Mouse (Mus musculus) forebrain, embryonic 10.5 days (tissue): ENCODE data around the gene Atf3. TPM values are rescaled to one million over a fixed set of nuclear protein-coding genes. Genes with fewer than 3 reads are reported as not detected.

ENCODE experiments used
- DNase-seq: peaks from one replicate; pipeline ENCODE4 v3.0.0-alpha.2; 2017; ENCODE audit warnings: low spot score; ENCODE audit errors: extremely low spot score
- H3K27ac ChIP-seq: fragments of 300-500 bp; sonication (generic); 2 replicates; pipeline ENCODE4 v1.5.1; 2016; ENCODE audit warnings: mild to moderate bottlenecking
- H3K27me3 ChIP-seq: fragments of 300-500 bp; sonication (generic); 2 replicates; pipeline ENCODE4 v1.6.1; 2016; ENCODE audit warnings: mild to moderate bottlenecking; ENCODE audit not compliant: poor library complexity, severe bottlenecking
- H3K36me3 ChIP-seq: fragments of 300-500 bp; sonication (generic); replicated peaks from 2 replicates; pipeline ENCODE4 v1.6.1; 2016; ENCODE audit warnings: mild to moderate bottlenecking, moderate library complexity
- H3K4me1 ChIP-seq: fragments of 300-500 bp; sonication (generic); 2 replicates; pipeline ENCODE4 v1.6.1; 2016
- H3K4me3 ChIP-seq: fragments of 300-500 bp; sonication (generic); 2 replicates; pipeline ENCODE4 v1.5.1; 2016; ENCODE audit warnings: mild to moderate bottlenecking, moderate library complexity
- H3K9me3 ChIP-seq: fragments of 300-500 bp; sonication (generic); 2 replicates; pipeline ENCODE4 v1.6.1; 2016; ENCODE audit warnings: mild to moderate bottlenecking, moderate library complexity
- WGBS: fragments of 180-500 bp; shearing (Covaris S2); methylation state at CpG from one replicate; pipeline ENCODE4 v1.1.7; 2016; 5-methylcytosine and 5-hydroxymethylcytosine counted together
- polyA plus RNA-seq: library from polyadenylated mRNA; unstranded; fragments of >200 nt; fragmentation: Nextera tagmentation; extraction: Ambion mirVana; gene quantifications from 2 replicates; pipeline ENCODE4 v1.2.1, GENCODE M21; 2016

Gene Atf3
- polyA plus RNA-seq, 1 experiment from 2014 or later, result 2.9 TPM

GRCm38 (mm10) chr1:191224981-191225703 is 7.3 kb upstream of the Atf3 start:
- peak overlapping the region; percentile 84 for H3K4me3 ChIP-seq
- no peaks in the 10 kb centered on the region for H3K27me3 ChIP-seq
- peaks cover 21% of the 10 kb centered on the region for H3K4me1 ChIP-seq
- H3K9me3 ChIP-seq, result no peaks in the 10 kb centered on the region
- WGBS, result 59% methylated on average over 9 of the region's 9 CpGs
- peak overlapping the region; percentile 90 for H3K27ac ChIP-seq
- H3K36me3 ChIP-seq, result no peaks in the 10 kb centered on the region
- DNase-seq, result no peak

DNA sequence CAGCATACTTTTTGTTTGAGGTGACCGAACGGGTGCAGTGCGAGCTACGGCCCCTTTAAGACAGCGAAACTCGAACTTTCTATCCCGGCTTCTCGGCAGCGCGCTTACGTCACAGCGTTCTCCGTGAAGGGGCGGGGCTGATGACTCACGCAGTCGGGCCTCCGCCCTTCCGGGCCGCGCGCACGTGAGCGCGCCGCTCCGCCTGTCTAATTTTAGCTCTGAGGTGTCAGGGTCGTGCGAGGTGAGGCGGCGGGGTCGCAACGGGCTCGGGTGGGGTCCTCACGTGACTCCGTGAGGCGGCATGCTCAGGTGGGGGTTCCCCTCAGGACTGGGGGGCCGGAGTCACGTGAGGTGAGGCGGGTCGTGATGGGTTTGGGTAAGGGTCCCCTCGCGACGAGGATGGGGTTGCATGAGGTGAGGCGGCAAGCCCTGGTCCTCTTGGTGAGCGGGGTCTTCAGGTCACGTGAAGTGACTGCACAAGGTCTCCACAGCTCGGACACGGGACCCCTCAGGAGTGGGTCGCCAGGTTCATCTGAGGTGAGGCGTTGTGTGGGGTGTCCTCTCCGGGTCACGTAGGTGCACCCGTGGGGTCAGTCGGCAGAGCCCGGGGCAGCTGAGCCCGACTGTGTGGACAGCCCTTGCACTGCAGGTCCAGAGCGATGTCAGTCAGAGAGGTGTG is 6.6 kb upstream of the Atf3 start:
- 3% methylated on average over 57 of the region's 57 CpGs for WGBS

GRCm38 (mm10) chr1:191223930-191224301 is 6.1 kb upstream of the Atf3 start:
- Histone ChIP-seq H3K27ac (peak overlapping the region; percentile 90), H3K27me3 (no peaks in the 10 kb centered on the region), H3K4me1 (peaks cover 21% of the 10 kb centered on the region), H3K36me3 (no peaks in the 10 kb centered on the region), H3K4me3 (peak overlapping the region; percentile 84), H3K9me3 (no peaks in the 10 kb centered on the region)
- WGBS, result 57% methylated on average over 10 of the region's 10 CpGs
- no peak for DNase-seq

More for the DNA sequence above, 6.6 kb upstream of the Atf3 start:
- peak overlapping the region; percentile 84 for H3K4me3 ChIP-seq
- no peaks in the 10 kb centered on the region for H3K36me3 ChIP-seq
- H3K27ac ChIP-seq, result peak overlapping the region; percentile 90
- peak; percentile 92 for DNase-seq
- H3K4me1 ChIP-seq, result peaks cover 21% of the 10 kb centered on the region
- no peaks in the 10 kb centered on the region for H3K27me3 ChIP-seq
- H3K9me3 ChIP-seq, result no peaks in the 10 kb centered on the region

DNA sequence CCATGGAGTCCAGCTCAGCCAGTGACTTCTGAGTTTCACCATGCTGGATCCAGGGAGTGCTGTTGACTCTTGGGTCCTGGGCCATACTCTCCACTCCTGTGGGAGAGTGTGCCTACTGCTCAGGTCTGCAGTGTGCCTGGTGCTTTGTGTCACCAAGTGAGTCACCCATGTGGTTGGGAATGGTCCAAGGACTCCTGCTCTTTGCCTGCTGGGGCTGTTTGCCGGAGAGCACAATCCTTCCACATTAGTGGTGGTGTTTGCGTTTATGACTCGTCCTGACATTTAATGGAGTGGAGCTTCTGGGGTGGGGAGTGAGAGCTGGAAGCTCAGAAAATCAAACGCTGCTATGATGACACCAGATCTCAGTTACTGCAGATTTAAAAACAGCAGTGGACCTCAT is 4.2 kb upstream of the Atf3 start:
- H3K27ac ChIP-seq, result no peak overlapping the region
- no peak for DNase-seq
- WGBS, result 87% methylated on average over 4 of the region's 4 CpGs
- no peaks in the 10 kb centered on the region for H3K36me3 ChIP-seq
- H3K9me3 ChIP-seq, result no peaks in the 10 kb centered on the region
- no peak overlapping the region for H3K4me3 ChIP-seq
- 0 out of 2 replicates have a peak, but pooled peaks cover 8% of the 10 kb centered on the region for H3K27me3 ChIP-seq
- H3K4me1 ChIP-seq, result peaks cover 21% of the 10 kb centered on the region

GRCm38 (mm10) chr1:191220588-191220987 is 2.7 kb upstream of the Atf3 start:
- no peaks in the 10 kb centered on the region for H3K9me3 ChIP-seq
- H3K36me3 ChIP-seq, result no peaks in the 10 kb centered on the region
- peaks cover 31% of the 10 kb centered on the region for H3K4me1 ChIP-seq
- no peak overlapping the region for H3K27ac ChIP-seq
- no peak for DNase-seq
- WGBS, result 83% methylated on average over 8 of the region's 8 CpGs
- peaks cover 16% of the 10 kb centered on the region; the same call in 1 of the 2 replicates for H3K27me3 ChIP-seq
- no peak overlapping the region for H3K4me3 ChIP-seq

- Histone ChIP-seq H3K36me3 (no peaks in the 10 kb centered on the region), H3K27ac (no peak overlapping the region), H3K9me3 (no peaks in the 10 kb centered on the region), H3K4me3 (no peak overlapping the region), H3K4me1 (peaks cover 23% of the 10 kb centered on the region), H3K27me3 (peaks cover 16% of the 10 kb centered on the region; the same call in 1 of the 2 replicates)
- no peak for DNase-seq
- 75% methylated on average over 1 of the region's 1 CpGs for WGBS
Observed at GRCm38 (mm10) chr1:191219748-191220147, 1.9 kb upstream of the Atf3 start.

DNA sequence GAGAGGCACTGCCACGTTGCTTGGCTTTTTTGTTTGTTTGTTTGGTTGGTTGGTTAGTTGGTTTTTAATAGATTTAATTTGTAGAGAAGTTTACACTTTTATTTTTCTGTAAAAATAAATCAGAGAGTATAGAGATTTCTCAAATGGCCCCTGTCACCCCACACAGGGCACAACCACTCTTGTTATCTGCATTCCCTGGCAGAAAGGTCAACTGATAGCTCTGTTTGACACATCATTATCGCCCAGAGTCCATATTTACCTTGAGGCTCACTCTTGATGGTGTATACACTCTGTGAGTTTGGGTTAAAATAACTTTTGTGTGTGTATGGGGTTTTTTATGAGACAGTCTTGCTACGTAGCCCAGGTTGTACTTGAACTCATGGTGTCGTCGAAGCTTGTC is 744 bp upstream of the Atf3 start:
- H3K36me3 ChIP-seq, result no peaks in the 10 kb centered on the region
- H3K9me3 ChIP-seq, result no peaks in the 10 kb centered on the region
- H3K4me1 ChIP-seq, result peaks cover 12% of the 10 kb centered on the region
- H3K27me3 ChIP-seq, result peaks cover 16% of the 10 kb centered on the region; the same call in 1 of the 2 replicates
- 84% methylated on average over 5 of the region's 5 CpGs for WGBS
- no peak overlapping the region for H3K27ac ChIP-seq
- no peak overlapping the region for H3K4me3 ChIP-seq
- no peak for DNase-seq

DNA sequence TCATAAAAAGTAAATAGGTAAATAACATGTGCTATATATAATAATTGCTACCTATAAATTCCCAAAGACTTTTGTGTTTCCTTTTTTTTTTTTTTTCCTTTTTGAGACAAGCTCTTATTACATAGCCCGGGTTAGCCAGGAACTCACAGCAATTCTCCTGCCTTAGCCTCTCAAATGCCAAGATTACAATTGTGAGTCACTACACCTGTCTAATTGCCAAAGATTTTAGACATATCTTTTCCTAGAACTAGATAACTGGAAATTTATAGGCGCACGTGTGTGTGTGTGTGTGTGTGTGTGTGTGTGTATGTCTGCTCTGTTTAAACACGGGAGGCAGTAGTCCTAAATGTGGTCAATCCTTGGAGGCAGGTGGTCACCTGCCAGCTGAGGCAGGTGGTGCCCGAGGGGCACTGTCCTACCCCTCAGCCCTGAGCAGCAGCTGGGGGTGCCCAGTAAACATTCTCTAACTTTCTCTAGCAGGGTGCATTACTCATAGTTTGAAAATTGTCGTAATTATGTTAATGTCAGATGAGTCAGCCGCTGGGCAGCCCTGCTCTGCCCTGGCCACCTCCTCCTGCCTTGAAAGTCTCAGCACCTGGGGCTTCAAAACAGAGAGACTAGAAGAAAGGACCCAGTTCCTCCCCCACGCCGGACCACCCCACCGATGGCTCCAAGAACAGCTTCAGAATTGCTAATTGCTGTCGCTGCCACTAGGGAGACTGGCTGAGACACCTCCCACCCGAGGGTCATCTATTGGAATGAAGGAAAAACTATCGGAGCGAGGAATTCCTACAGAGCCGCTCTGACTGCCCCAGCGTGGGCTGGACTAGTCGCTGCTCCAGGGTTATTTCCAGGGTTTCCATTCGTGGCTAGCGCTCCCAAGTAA is 1.8 kb downstream of the Atf3 start:
- peak overlapping the region; percentile 16; the same call in 1 of the 2 replicates for H3K4me3 ChIP-seq
- DNase-seq, result no peak

GRCm38 (mm10) chr1:191211096-191211495 is 6.7 kb downstream of the Atf3 start:
- Histone ChIP-seq H3K27ac (no peak overlapping the region), H3K36me3 (no peaks in the 10 kb centered on the region), H3K9me3 (no peaks in the 10 kb centered on the region), H3K4me3 (no peak overlapping the region), H3K4me1 (peaks cover 3% of the 10 kb centered on the region), H3K27me3 (peaks cover 1% of the 10 kb centered on the region; the same call in 1 of the 2 replicates)
- no peak for DNase-seq
- WGBS, result 64% methylated on average over 2 of the region's 2 CpGs

More for the DNA sequence above, 1.8 kb downstream of the Atf3 start:
- Histone ChIP-seq H3K36me3 (no peaks in the 10 kb centered on the region), H3K9me3 (no peaks in the 10 kb centered on the region), H3K4me1 (peaks cover 10% of the 10 kb centered on the region), H3K27ac (no peak overlapping the region), H3K27me3 (peaks cover 16% of the 10 kb centered on the region; the same call in 1 of the 2 replicates)
- 34% methylated on average over 19 of the region's 19 CpGs for WGBS

- H3K27me3 ChIP-seq, result no peaks in the 10 kb centered on the region
- no peak for DNase-seq
- no peaks in the 10 kb centered on the region; the same call in 1 of the 2 replicates for H3K9me3 ChIP-seq
- H3K4me3 ChIP-seq, result no peak overlapping the region
- 77% methylated on average over 5 of the region's 5 CpGs for WGBS
- H3K27ac ChIP-seq, result no peak overlapping the region
- H3K36me3 ChIP-seq, result no peaks in the 10 kb centered on the region
- H3K4me1 ChIP-seq, result no peaks in the 10 kb centered on the region
Observed at GRCm38 (mm10) chr1:191205791-191206190, 12.0 kb downstream of the Atf3 start.

- no peak for DNase-seq
- H3K9me3 ChIP-seq, result no peaks in the 10 kb centered on the region; the same call in 1 of the 2 replicates
- no peak overlapping the region for H3K4me3 ChIP-seq
- WGBS, result 74% methylated on average over 5 of the region's 5 CpGs
- H3K27me3 ChIP-seq, result no peaks in the 10 kb centered on the region
- H3K36me3 ChIP-seq, result no peaks in the 10 kb centered on the region
- no peaks in the 10 kb centered on the region for H3K4me1 ChIP-seq
- no peak overlapping the region for H3K27ac ChIP-seq
Observed at GRCm38 (mm10) chr1:191204876-191205275, 13.0 kb downstream of the Atf3 start.

GRCm38 (mm10) chr1:191203496-191203895 is 14.3 kb downstream of the Atf3 start:
- H3K4me3 ChIP-seq, result no peak overlapping the region
- H3K36me3 ChIP-seq, result no peaks in the 10 kb centered on the region
- H3K27ac ChIP-seq, result no peak overlapping the region
- no peak for DNase-seq
- no peaks in the 10 kb centered on the region; the same call in 1 of the 2 replicates for H3K9me3 ChIP-seq
- 86% methylated on average over 2 of the region's 2 CpGs for WGBS
- no peaks in the 10 kb centered on the region for H3K27me3 ChIP-seq
- H3K4me1 ChIP-seq, result no peaks in the 10 kb centered on the region
